Mouse (Mus musculus): ENCODE measurements around the gene Adamtsl1.

The Adamtsl1 gene

DNA sequence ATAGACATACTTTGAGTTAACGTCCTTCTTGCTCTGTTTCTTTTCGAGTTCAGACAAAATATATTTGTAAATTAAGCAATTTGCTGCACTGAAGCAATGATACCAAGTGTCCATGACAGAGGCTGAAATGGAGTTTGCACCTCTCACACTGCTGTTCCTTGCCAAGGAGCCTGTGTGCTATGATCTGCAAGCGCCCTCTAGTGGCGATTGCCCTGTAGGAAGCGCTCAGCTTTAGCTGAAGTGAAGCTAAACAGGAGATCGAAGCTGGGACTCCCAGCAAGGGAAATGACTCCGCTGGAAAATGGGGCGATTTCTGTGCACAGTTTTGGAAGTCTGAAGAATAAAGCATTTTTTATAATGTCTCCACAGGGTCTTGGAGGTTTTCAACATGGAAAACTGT is 287.8 kb downstream of the Adamtsl1 start:
- peak; percentile 50 to 59 for DNase-seq (ENCODE audit: low spot score in 2 of 2)

DNA sequence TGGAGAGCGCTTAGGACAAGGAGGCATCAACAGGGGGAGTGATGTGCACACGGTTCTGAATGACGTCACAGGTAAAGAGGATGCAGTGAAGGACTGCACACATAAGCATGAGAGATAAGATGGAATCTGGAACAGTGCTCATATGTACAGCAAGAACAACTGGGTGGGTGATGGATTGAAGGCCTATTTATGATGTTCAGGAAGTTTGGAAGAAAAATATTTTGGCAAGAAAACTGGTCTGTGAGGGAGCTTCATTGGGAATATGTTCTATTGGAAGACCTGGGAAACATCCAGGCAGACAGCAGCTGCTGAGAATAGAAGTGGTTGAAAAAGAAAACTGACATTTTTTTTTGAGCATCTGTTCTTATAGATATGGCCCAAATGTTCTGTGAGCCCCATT is 300.4 kb downstream of the Adamtsl1 start:
- peak; percentile 20 to 23 for DNase-seq (ENCODE audit: low spot score in 2 of 2)

DNA sequence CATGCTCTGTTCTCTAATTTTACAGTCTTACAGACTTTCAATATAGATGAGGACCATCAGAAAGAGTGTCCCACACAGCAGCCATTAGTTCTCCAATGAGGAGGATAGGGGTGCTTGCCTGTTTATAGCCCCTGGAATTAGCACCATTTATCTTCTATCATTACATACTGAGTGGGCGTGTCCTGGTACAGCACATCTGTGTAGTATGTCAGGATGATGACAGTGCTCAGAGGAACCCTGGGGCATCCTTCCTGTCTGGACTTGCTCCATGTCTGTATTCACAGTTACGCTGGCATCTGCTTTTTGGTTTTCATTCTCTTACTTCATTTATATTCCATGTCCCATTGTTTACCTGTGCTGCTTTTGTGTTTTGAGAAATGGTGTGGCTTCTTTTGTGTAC is 304.5 kb downstream of the Adamtsl1 start:
- DNase-seq (ENCODE audit: low spot score in 2 of 2) = no peak

- DNase-seq (ENCODE audit: low spot score in 2 of 2) = peak; percentile 30 to 47
Observed at GRCm38 (mm10) chr4:85819169-85819568, 305.2 kb downstream of the Adamtsl1 start.

GRCm38 (mm10) chr4:85819921-85820320 is 305.9 kb downstream of the Adamtsl1 start:
- DNase-seq (ENCODE audit: low spot score in 2 of 2) = no peak

DNA sequence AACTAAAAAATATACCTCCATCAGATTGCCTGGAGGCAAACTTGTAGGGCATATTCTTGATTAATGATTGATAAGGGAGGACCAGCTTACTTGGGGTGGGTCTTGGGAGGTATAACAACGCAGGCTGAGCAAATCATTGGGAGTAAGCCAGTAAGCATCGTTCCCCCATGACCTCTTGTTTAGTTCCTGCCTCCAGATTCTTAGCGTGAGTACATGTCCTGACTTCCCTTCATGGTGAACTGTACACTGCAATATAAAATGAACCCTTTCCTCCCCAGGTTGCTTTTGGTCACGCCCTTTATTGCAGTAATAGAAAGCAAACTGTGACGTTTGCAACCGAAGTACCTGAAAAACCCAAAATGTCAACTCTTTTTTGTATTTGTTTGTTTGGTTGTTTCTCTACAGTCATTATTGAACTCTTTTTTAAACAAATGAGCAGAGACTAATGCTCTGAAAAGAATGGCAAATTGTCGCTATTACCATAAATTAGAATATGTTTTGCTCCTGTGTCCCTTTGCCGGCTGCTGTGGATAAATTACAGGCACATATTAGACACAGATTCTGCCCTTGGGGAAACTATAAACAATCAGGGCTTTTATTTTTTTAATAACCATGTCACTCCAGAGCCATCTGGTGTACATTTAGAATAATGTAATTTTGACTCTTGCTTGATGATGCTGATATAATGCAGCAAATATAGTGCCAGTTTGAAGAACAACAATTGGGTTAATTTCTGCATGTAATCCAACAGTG is 310.2 kb downstream of the Adamtsl1 start:
- no peak for DNase-seq (ENCODE audit: low spot score in 2 of 2)

DNA sequence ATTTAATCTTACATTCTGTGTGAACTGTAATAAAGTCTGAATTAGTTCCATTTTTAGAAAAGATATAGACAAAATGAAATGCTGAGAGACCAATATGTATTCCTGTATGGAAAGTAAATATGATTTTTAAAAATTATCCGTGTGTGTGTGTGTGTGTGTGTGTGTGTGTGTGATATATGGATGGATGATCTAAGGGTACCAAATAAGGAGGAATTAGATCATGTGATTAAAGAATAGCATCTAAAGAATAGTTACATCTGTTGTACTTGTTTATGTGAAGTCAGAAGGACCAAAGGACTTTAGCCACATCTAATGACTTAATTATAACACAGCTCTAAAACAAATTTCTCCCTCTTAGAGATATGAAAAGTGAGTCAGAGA is 310.7 kb downstream of the Adamtsl1 start:
- DNase-seq (ENCODE audit: low spot score in 2 of 2) = no peak

GRCm38 (mm10) chr4:85837058-85837457 is 323.1 kb downstream of the Adamtsl1 start:
- DNase-seq (ENCODE audit: low spot score in 2 of 2) = no peak

DNA sequence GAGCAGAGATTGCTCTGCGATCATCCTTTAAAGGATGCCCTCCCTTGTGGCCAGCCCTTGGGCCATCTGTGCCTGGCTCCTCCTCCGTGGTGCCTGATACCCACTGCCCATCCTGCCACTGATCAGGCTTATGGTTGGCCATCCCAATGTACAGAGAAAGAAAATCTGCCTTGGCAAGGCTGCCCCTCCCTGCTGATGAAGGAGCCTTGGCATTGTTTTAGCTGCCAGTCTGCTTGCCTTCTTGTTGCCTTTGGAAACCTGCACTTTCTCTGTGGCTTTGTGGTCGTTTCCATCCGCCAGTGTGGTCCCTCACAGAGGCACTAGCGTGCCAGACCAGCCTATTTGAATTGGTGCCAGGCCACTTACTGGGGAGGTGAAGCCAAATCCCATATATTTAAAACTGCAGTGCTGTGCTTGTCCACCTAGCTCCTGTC is 323.6 kb downstream of the Adamtsl1 start:
- no peak for DNase-seq (ENCODE audit: low spot score in 2 of 2)

GRCm38 (mm10) chr4:85838031-85838430 is 324.1 kb downstream of the Adamtsl1 start:
- DNase-seq (ENCODE audit: low spot score in 2 of 2) = no peak

DNA sequence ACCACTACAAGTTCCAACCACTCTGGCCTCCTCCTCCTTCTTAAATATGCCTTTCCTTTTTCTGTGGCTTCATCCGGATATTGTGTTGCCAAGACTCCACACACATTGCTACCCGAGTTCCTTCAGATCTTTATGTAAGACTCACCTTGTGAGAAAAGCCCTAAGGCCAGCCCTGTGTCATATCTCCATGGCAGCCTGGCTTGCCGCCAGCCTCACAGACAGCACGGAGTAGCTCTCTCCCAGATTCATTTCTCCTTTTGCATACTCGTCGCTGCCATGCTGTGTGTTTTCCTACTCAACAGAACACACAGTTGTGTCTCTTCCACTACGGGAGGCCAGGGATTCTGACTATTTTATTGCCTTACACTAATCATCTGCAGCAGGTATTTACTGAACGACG is 328.1 kb downstream of the Adamtsl1 start:
- no peak for DNase-seq (ENCODE audit: low spot score in 2 of 2)

GRCm38 (mm10) chr4:85844381-85844780 is 330.4 kb downstream of the Adamtsl1 start:
- no peak for DNase-seq (ENCODE audit: low spot score in 2 of 2)

- DNase-seq (ENCODE audit: low spot score in 2 of 2) = no peak
Observed at GRCm38 (mm10) chr4:85845931-85846330, 332.0 kb downstream of the Adamtsl1 start.

GRCm38 (mm10) chr4:85853401-85853800 is 339.4 kb downstream of the Adamtsl1 start:
- no peak for DNase-seq (ENCODE audit: low spot score in 2 of 2)

GRCm38 (mm10) chr4:85854507-85854906 is 340.5 kb downstream of the Adamtsl1 start:
- DNase-seq (ENCODE audit: low spot score in 2 of 2) = no peak

GRCm38 (mm10) chr4:85879376-85879775 is 365.4 kb downstream of the Adamtsl1 start:
- DNase-seq (ENCODE audit: low spot score in 2 of 2) = no peak

GRCm38 (mm10) chr4:85881318-85881717 is 367.3 kb downstream of the Adamtsl1 start:
- DNase-seq (ENCODE audit: low spot score in 2 of 2) = no peak

GRCm38 (mm10) chr4:85884031-85884430 is 370.1 kb downstream of the Adamtsl1 start:
- DNase-seq (ENCODE audit: low spot score in 2 of 2) = no peak

DNA sequence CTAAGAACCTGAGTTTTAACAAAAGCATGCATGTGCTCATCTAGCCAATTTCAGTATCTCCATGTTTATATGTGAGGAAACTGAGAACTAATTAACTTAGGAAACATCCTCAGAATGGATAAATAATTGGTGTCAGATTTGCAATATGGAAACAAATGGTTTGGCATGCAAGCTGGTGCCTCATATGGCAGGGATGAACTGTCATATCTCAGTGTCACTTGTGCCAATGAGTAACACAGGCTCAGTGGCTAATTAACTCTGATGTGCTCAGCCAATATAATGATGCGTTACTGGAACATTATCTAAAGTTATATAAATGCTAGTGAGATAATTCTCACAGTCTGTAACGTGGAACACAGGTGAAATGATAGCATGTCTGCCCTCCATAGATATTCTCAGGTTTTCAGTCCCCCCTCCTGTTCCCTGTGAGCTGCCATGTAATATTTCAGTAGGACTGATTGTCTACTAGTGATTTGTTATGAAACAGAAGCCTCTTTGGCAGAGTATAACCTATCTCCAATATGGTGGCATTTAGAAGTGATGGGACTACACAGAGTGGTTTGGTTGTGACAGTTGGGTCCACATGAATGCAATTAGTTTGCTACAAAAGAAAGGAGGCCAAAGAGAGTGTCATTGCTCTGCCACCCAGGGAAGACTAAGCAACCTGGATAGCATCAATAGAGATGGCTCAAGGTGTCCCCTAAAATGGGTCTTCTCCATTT is 376.1 kb downstream of the Adamtsl1 start:
- no peak for DNase-seq (ENCODE audit: low spot score in 2 of 2)

DNA sequence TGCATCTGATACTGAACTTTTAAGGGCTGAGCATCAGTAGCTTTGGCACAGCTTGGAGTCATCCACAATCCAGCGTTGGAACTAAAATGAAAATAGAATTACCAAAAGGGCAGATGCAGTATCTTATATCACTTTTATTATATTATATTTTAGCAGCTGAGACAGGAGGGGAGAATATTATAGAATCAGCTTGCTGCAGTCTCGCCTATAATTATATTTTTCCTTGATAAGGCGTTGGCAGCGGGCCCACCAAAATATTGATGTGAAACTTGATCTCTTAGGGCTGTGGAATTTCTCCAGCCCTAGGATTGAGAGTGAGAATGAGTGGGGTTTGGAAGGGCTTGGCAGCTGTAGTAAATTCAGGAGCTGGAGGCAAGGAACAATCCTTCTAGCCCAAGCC is 387.3 kb downstream of the Adamtsl1 start:
- DNase-seq (ENCODE audit: low spot score in 2 of 2) = no peak

DNA sequence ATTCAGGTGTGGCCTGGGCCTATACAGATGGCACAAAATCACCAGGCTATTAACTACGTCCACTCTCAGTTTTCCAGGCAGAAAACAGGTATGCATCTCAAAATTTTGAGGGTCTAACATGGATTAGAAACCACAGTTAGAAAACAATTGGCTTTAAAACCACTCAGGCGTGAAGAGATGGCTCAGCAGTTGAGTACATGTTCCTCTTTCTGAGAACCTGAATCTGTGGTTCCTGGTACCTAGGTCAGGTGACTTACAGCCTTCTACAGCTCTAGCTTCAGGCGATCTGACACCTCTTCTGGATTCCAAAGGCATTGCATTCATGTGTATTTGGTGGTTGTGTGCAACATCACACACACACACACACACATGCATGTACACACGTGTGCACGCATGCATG is 390.2 kb downstream of the Adamtsl1 start:
- DNase-seq (ENCODE audit: low spot score in 2 of 2) = no peak

GRCm38 (mm10) chr4:85916034-85916433 is 402.1 kb downstream of the Adamtsl1 start:
- DNase-seq (ENCODE audit: low spot score in 2 of 2) = no peak

- peak in 1 of 2 experiments; percentile 21 for DNase-seq (ENCODE audit: low spot score in 2 of 2)
Observed at GRCm38 (mm10) chr4:85918366-85918765, 404.4 kb downstream of the Adamtsl1 start.

All from right cerebral cortex, postnatal 36 days (tissue).